Mouse (Mus musculus): Measurements from ENCODE around the gene Abcf1.

DNA sequence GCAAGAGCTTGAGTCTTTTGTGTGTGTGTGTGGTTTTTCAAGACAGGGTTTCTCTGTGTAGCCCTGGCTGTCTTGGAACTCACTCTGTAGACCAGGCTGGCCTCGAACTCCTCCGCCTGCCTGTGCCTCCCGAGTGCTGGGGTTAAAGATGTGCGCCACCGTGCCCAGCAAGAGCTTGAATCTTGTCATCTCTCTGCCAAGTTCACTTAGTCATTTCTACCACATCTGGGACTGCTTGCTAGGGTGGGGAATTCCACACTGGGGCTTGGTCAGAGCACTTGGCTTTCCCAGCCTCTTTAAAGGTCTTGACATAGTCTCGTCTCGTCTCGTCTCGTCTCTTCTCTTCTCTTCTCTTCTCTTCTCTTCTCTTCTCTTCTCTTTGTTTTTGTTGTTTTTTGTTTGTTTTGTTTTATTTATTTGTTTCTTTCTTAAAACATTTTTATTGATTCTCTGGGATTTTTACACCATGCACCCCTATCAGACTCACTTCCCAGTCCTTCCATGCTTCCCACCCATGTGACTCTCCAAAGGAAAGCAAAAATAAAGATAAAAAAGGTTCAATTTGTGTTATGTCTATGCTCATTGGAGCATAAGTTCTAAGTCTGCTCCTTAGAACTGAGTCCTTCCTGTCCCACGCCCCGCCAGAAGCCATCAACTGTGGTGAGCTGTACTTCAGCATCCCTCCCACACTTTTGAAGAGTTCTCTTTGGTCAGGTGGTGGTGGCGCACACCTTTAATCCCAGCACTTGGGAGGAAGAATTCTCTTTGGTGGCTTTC is 31.7 kb upstream of the Abcf1 start:
- no peak for TF ChIP-seq FLI1 (IDR thresholded peaks at IDR 0.05; ENCODE audit: low read length)
- TF ChIP-seq GATA1 (IDR thresholded peaks at IDR 0.05; ENCODE audit: borderline replicate concordance, low read length): no peak
